Mouse (Mus musculus) cortical plate, adult 2 months (tissue): Measurements from ENCODE around the gene Ccr7.

Experiments used
- CTCF ChIP-seq: fragments of 200-500 bp; IDR thresholded peaks from 2 replicates; pipeline ENCODE4 v1.5.1; 2011; ENCODE audit warnings: mild to moderate bottlenecking, control low read depth, low read length; ENCODE audit not compliant: insufficient read depth; ENCODE audit errors: extremely low read depth
- POLR2A ChIP-seq: fragments of 200-500 bp; IDR thresholded peaks from 2 replicates; pipeline ENCODE4 v1.6.1; 2011; ENCODE audit warnings: mild to moderate bottlenecking, low read length, control low read depth; ENCODE audit not compliant: insufficient read depth; ENCODE audit errors: extremely low read depth

DNA sequence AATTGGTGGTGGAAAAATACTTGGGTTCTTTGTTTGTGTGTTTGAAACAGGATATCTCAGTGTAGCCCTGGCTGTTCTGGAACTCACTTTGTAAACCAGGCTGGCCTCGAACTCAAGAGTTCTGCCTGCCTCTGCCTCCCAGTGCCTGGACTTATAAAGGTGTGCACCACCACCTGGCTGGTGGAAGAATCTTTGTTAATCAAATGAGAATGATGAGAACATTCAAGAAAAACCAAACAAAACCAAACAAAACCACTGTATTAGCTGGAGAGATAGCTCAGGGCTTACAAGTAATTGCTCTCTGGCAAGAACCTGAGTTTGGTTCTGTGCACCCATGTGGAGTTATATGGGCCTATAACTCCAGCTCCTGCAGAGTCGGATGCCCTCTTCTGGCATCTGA lies 14.6 kb upstream of the Ccr7 start:
- TF ChIP-seq POLR2A (no peak), CTCF (no peak)
